Mouse (Mus musculus) testis, adult 2 months (tissue): ENCODE measurements around the gene Hectd4. TPM values are rescaled to one million over a fixed set of nuclear protein-coding genes. Genes with fewer than 3 reads are reported as not detected.
"Not testable (repeated sequence)": the region's sequence is repeated elsewhere in the genome, so short reads cannot be mapped to it uniquely, and the experiment has no call there.

Source experiments
- H3K27ac ChIP-seq: fragments of 200-500 bp; 2 replicates; pipeline ENCODE4 v1.5.1; 2012; ENCODE audit warnings: low read depth, low read length; ENCODE audit not compliant: control insufficient read depth, insufficient read depth
- H3K27me3 ChIP-seq: fragments of 200-500 bp; 2 replicates; pipeline ENCODE4 v1.6.1; 2012; ENCODE audit warnings: mild to moderate bottlenecking, low read length, moderate library complexity; ENCODE audit not compliant: control insufficient read depth, insufficient read depth
- H3K36me3 ChIP-seq: fragments of 200-500 bp; 2 replicates; pipeline ENCODE4 v1.6.1; 2012; ENCODE audit warnings: mild to moderate bottlenecking, low read length; ENCODE audit not compliant: control insufficient read depth, insufficient read depth
- H3K4me1 ChIP-seq: fragments of 200-500 bp; 2 replicates; pipeline ENCODE4 v1.6.1; 2012; ENCODE audit warnings: low read length; ENCODE audit not compliant: control insufficient read depth, insufficient read depth
- H3K4me3 ChIP-seq: fragments of 200-500 bp; 2 replicates; pipeline ENCODE4 v1.5.1; 2012; ENCODE audit warnings: low read depth, mild to moderate bottlenecking, low read length, moderate library complexity, mixed read lengths; ENCODE audit not compliant: control insufficient read depth
- CTCF ChIP-seq: fragments of 200-500 bp; IDR thresholded peaks from 2 replicates; pipeline ENCODE4 v1.5.1; 2012; ENCODE audit warnings: low read depth, mild to moderate bottlenecking, inconsistent platforms, low read length, moderate library complexity; ENCODE audit not compliant: control insufficient read depth, insufficient read depth, insufficient replicate concordance
- POLR2A ChIP-seq: fragments of 200-500 bp; IDR thresholded peaks from 2 replicates; pipeline ENCODE4 v1.6.1; 2012; ENCODE audit warnings: low read depth, mild to moderate bottlenecking, inconsistent platforms, low read length, moderate library complexity; ENCODE audit not compliant: control insufficient read depth
- polyA plus RNA-seq: library from polyadenylated mRNA; depleted of rRNA; stranded (reverse); fragments of >200 nt; gene quantifications from 2 replicates; pipeline ENCODE4 v1.2.3, GENCODE M21; 2012

Hectd4 gene
- polyA plus RNA-seq, 1 experiment = 41.8 TPM

DNA sequence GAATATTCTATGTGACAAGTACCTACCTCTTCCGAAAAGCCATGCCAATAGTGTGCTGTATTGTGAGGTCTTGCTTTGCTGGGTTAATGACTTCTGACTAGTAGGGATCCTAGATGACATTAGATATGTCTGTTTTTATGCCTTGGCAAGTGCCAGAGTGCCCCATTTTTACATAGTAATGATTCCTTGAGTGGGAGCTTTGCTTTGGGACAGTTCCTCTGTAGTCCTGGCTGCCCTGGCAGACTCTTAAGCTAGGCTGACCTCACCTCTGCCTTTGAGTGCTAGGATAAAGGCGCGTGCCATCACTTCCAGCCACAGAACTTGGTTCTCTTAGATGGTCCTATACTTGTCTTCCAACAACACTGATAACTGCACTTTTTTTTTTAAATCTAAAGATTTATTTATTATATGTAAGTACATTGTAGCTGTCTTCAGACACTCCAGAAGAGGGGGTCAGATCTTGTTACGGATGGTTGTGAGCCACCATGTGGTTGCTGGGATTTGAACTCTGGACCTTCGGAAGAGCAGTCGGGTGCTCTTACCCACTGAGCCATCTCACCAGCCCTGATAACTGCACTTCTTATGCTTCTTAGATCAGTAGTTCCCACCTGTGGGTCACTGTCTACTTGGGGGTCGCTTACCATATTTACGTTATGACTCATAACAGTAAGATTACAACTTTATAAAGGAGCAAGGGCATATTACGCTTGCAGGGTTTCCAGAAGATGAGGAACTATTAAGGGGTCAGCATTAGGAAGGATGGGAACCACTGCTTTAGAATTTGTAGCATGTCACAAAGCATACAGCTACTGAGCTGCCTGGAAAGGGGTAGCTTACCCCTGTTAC is 10.0 kb upstream of the Hectd4 start:
- TF ChIP-seq POLR2A = no peak
- no peak for TF ChIP-seq CTCF
- no peaks in the 10 kb centered on the region for H3K4me1 ChIP-seq

GRCm38 (mm10) chr5:121210601-121210924 is 9.5 kb upstream of the Hectd4 start:
- TF ChIP-seq POLR2A (no peak), CTCF (no peak)
- Histone ChIP-seq H3K36me3 (no peaks in the 10 kb centered on the region; the same call in none of the 2 replicates), H3K4me1 (no peaks in the 10 kb centered on the region), H3K27me3 (no peaks in the 10 kb centered on the region), H3K27ac (no peak overlapping the region), H3K4me3 (no peak overlapping the region)

More for the DNA sequence above, 10.0 kb upstream of the Hectd4 start:
- H3K27ac ChIP-seq = no peak overlapping the region
- no peaks in the 10 kb centered on the region for H3K27me3 ChIP-seq
- no peaks in the 10 kb centered on the region; the same call in none of the 2 replicates for H3K36me3 ChIP-seq
- no peak overlapping the region for H3K4me3 ChIP-seq

DNA sequence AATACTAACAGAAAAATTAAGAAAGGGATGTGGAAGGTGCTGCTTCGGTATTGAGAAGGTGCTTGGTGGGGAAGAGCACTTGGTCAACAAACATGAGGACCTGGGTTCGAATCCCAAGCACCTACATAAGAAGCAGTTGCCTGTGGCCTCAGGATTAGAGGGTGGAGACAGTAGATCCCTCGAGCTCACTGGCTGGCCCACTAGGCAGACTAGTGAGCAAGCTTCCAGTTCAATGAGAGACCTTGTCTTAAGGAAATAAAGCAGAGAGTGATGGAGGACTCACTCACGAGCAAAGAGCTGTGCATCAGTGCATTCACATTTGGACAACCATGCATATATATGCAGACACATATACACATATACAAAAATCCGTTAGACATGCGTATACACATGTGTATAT is 7.9 kb upstream of the Hectd4 start:
- no peaks in the 10 kb centered on the region for H3K27me3 ChIP-seq
- TF ChIP-seq CTCF (no peak), POLR2A (no peak)
- no peaks in the 10 kb centered on the region; the same call in none of the 2 replicates for H3K36me3 ChIP-seq
- H3K4me1 ChIP-seq = peaks cover 2% of the 10 kb centered on the region; the same call in 1 of the 2 replicates
- no peak overlapping the region for H3K27ac ChIP-seq
- H3K4me3 ChIP-seq = no peak overlapping the region

DNA sequence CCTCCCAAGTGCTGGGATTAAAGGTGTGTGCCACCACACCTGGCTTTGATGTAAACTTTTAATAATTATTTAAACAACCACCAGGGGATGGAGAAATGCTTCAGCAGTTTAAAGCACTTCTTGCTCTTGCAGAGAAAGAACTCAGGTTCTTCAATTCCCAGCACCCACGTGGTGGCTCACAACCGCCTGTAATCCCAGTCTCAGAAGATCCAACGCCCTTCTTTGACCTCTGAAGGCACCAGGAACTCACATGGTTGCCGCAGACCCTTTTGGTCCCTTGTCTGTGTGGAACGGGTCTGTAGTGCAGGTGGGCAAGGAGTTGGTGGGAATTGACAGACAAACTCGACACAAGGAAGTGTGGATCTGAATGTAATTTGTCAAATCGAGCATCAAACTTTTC is 5.3 kb upstream of the Hectd4 start:
- H3K27me3 ChIP-seq = no peaks in the 10 kb centered on the region
- no peaks in the 10 kb centered on the region for H3K36me3 ChIP-seq
- no peak overlapping the region for H3K4me3 ChIP-seq
- H3K4me1 ChIP-seq = peaks cover 2% of the 10 kb centered on the region; the same call in 1 of the 2 replicates
- TF ChIP-seq CTCF (no peak), POLR2A (no peak)
- no peak overlapping the region for H3K27ac ChIP-seq

- Histone ChIP-seq H3K27me3 (no peaks in the 10 kb centered on the region), H3K36me3 (no peaks in the 10 kb centered on the region), H3K4me3 (no peak overlapping the region), H3K4me1 (peaks cover 5% of the 10 kb centered on the region), H3K27ac (no peak overlapping the region)
- TF ChIP-seq CTCF (peak; percentile 94), POLR2A (no peak)
Measured at GRCm38 (mm10) chr5:121215380-121216125, 4.5 kb upstream of the Hectd4 start.

DNA sequence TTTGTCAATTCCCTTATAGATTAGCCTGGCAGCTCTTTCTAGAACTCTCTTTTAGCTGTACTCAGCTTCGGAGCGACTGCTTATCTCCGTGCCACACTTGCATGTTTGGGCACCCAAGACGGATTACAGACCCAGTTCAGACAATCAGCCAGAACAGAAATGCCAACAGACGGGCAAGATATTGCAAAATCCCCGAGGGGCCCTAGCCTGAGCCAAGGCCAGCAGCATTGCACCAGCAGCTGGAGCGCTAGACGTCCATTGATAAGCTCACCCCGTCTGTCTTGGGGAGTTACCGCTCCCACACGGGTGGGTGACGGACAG is 3.9 kb upstream of the Hectd4 start:
- no peak overlapping the region; the same call in 1 of the 2 replicates for H3K4me3 ChIP-seq
- TF ChIP-seq CTCF (no peak), POLR2A (no peak)
- H3K4me1 ChIP-seq = peaks cover 5% of the 10 kb centered on the region
- H3K36me3 ChIP-seq = no peaks in the 10 kb centered on the region
- no peaks in the 10 kb centered on the region for H3K27me3 ChIP-seq
- no peak overlapping the region for H3K27ac ChIP-seq

GRCm38 (mm10) chr5:121216584-121217312 is 3.3 kb upstream of the Hectd4 start:
- not testable (repeated sequence) for H3K36me3 ChIP-seq, H3K4me3 ChIP-seq
- H3K4me1 ChIP-seq = peaks cover 11% of the 10 kb centered on the region

More at GRCm38 (mm10) chr5:121216584-121217312, 3.3 kb upstream of the Hectd4 start:
- H3K27me3 ChIP-seq, H3K27ac ChIP-seq: not testable (repeated sequence)
